Mouse (Mus musculus) G1E-ER4 (cell line): ENCODE results near the gene Akna. TPM values are rescaled to one million over a fixed set of nuclear protein-coding genes. Genes with fewer than 3 reads are reported as not detected.

ENCODE experiments used
- GATA1 ChIP-seq: IDR thresholded peaks from one replicate; pipeline ENCODE4 v1.8.0; 2012; ENCODE audit warnings: low read length, inconsistent platforms
- polyA plus RNA-seq: library from polyadenylated mRNA; stranded (reverse); fragments of >175 nt; gene quantifications from 2 replicates; pipeline ENCODE4 v1.2.3, GENCODE M21; 2012

Akna gene
- polyA plus RNA-seq: not detected in 2 replicates

DNA sequence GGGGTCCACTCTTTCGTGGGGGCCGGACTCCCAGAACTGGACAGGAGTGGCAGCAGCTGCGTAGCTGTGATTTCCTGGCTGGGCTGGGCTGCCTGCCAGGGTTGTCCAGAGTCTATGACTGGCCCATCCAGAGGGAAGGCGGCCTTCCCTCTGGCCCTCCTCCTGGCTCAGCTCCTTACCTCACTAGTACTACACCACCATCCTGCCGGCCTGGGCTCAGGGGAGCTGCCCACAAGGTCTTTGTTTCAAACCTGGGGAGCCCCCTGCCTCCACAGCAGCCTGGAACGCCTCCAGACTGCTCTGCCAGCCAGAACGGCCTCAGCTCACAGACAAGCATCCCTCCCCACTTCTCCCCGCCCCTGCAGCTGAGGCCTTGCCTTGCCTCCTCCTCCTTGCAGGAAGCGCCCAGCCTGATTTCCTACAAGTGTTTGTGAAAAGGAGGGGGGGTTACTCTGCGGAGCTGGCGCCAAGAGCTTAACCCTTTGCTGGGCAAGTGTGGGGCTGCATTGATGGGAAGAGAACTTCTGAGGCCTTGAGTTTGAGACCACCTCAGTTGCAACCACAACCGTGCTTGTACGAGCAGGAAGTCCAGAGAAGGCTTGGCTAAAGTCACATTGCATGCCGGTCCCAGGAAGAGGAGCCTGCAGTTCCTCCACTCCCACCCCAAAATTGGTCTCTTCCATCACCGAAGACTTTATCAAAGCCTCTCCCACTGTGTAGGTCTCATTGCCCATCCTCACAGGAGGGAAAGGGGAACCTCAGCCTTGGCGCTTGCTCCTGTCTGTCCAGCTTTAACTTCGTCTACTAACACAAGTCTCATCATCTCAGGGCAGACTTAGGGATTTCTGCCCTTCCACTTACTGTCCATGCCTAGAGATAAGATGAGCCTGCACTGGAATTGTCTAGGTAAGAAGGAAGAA lies at the start of gene Akna:
Akna (minus strand) TSS at position 315 of the 920 bp plus-strand sequence.
- no peak for TF ChIP-seq GATA1

DNA sequence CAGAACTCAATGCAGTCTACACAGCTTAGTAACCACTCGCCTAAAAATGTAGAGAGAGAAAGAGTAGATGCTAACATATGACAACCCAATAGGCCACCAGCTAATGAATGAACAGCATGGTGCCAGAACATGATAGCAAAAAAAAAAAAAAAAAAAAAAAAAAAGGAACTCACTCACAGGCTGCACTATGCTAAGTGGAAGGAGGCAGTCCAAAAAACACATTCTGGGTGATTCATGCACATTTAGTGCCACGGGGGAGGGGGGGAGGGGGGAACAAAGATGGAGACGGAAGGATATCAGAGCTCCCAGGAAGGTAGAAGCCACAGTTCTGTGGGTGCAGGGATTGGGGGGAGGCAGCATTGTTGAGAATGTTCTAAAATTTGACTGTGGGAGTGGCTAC lies 49.4 kb upstream of the Akna start:
- TF ChIP-seq GATA1: no peak

DNA sequence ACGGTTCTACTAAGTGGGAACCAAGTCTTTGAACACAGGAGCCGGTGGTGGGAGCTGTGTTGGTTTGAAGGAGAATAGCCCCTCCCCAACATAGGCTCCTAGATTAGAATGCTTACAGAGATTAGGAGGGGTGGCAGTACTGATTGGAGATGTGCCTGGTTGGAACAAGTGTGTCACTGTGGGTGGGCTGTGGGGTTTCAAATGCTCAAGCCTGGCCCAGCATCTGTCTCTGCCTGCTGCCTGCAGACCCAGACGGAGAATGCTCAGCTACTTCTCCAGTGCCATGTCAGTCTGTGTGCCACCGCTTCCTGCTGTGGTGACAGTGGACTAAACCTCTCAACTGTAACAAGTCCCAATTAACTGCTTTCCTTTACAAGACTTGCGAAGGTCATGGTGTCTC lies 47.4 kb upstream of the Akna start:
- TF ChIP-seq GATA1: no peak

DNA sequence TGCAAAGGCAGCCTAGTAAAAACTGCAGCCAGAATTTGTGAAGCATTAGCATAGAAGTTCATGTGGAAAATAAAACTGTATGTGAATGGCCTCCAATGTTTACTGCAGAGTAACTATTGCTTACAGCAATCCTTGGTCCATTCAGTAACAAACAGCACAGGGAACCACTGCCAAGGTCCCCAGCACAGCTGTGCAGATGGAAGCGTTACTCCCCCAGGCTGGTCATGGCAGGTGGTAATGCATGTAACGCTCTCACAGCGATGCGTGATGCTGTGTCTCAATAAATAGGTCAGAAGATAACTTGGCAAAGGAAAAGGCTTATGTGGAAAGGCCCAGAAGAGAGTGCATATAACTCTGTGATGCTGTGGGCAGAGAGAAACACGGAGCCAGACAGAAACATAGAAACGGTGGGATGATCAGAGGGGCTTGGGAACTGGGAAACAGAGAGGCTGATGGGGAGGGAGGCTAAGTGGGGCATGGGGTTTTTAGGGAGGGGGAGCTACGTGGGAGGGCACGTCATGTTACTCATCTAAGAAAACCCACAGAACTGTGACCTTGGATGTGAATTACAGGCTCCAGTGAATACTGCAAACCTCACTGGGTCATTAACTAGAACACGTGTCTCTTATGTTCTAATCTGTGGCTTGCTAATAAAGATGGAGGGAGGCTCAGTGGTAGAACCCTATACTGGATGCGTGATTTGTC lies 41.4 kb upstream of the Akna start:
- no peak for TF ChIP-seq GATA1

DNA sequence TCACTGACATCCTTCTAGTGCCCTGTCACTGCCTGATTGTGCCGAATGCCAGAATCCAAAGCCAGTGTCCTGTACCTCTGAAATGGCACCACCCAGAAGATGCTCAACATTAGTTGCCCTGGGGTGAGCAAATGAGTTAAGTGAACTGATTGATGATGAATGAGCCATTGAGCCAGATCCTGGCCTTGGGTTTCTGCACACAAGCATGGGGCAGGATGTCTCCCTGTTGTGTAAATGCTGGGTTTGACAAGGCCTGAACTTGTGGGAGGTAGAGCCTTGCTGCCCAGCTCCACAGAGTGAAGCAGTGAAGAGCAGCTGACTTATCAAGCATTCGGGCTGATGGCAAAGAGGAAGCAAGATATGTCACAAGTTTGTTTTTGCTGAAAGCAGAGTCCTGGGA lies 39.9 kb upstream of the Akna start:
- TF ChIP-seq GATA1: no peak

DNA sequence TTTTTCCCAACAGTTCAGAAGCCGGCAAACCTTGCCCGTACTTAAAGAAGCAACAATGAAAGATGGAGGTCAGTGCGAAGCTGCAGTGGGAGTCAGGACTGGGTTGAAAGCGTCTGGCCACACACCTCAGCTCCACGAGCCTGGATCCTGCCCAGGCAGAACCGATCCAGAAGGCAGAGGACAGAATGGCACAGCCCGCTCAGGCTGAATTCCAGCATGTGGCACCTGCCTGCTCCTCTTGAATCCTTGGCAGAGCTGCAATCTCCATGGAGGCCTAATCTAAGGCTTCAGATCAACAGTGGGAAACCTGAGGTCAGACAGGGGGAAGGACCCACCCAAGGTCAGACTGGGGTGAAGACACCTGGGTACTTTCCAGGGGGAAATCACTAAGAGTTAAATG lies 38.5 kb upstream of the Akna start:
- no peak for TF ChIP-seq GATA1

DNA sequence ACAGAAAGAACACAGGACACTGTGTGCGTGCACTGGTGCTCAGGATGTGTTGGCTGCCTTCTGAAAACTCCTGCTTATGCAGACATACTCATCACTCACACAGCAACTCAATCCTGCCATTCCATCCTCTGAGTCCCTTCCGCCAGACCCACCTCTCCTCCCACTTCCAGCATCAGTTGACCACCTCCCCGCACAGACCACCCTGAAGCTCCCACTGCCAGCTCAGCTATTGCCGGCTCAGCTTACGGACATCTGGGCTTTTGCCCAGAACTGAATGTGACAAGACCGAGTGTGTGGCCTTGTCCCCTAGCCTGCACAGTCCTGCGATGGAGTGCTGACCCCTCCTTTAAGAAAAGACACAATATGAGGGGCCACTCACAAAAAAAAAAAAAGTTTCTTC lies 37.1 kb upstream of the Akna start:
- TF ChIP-seq GATA1: no peak

DNA sequence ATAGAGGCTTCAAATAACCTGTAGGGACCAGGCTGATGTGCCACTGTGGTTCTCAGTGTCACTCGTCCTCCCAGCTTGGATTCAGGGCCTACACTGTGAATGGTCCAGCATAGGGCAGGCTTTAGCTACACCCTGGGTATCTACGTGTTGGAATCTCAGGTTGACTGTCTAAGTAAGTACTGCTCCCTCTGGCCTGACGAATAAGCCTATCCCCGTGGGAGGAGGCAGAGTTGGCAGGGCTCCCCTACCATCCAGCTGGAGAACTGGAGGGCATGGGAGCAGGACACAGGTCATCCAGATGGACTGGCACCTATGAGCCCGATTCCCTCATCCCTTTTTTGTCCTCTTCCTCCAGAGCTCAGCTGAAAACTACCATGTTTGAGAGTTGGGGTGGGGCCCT lies 34.8 kb upstream of the Akna start:
- no peak for TF ChIP-seq GATA1

DNA sequence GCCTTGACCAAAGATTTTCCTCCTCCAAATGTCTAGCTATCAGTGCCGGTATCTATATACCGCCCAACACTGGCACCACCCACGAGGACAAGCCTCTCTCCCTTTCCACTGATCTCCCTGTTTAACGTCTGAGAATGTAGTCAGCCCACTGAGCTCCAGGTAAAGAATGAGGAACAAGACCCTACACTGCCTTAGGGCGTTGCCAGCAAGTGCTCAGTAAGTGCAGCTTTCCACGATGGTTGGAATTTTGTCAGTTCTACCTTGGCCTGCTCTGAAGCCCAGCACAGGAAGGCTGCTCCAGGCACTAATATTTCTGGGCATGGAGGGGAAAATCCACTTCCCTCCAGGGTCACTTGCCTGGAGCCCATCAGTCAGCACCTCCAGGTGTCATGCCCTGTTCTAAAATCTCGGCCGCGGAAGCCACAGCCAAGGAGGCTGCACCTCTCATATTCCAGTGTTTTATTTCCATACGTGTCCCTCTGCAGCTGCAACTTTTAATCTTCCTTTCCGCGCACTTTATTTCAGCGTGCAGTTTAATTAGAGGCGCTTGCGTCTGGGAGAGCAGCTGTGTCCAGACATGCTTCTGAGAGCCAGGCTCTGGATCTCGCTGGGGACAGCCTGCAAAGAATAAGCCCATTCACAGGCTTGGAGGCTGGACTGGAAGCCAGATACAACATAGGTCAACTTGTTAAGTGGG lies 34.1 kb upstream of the Akna start:
- no peak for TF ChIP-seq GATA1

DNA sequence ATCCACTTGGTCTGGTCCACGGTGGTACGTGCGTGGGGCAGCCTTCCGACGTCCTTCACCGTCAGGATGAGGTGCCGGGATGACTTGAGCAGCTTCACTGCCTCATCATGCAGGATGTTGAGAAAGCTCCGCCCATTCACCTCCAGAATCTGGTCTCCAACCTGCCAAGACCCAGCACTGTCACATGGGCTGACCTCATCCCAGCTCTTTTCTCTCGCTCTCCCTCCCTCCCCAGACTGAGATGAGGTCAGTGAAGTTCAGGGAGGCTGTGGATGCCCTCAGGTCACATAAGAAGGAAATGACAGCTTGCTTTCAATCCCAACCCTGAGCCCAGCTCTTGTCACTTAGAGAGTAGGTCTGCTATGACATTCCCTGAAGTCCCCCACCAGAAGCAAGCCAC lies 32.2 kb upstream of the Akna start:
- no peak for TF ChIP-seq GATA1

DNA sequence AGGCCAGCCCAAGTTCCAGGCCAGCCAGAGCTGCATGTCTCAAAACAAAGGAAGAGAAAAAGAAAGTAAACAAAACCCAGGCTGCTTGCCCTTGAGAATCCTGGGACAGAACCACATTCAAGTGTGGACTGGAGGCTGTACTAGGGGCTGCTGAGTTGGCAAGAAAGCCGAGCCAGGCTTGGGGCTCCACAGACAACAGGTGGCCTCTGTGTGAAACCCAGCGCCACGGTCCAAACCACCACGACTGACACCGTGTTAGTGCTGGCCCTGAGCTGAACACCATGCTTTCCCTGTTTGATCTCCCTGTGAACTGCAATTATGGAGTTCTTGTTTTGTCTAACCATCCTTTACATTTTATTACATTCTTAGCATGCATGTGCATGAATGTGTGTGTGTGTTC lies 27.9 kb upstream of the Akna start:
- TF ChIP-seq GATA1: no peak

DNA sequence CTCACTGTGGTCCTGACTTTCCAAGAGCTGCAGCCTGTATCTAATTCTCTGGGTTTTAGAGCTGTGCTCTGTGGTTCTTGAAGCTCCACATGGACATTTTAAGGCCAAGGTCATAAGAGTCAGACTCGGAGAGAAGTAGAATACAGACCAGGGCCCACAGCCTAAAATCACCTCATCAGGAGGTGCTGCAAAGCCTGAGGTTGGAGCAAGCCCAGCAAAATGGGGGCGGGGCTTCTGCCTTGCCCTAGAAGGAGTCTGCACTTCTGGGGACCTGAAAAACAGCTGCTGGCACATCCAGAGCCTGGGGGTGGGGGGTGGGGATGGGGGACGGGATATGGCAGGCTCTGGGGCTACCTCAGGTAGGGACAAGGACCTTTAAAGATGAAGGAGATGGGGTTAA lies 27.2 kb upstream of the Akna start:
- TF ChIP-seq GATA1: no peak

DNA sequence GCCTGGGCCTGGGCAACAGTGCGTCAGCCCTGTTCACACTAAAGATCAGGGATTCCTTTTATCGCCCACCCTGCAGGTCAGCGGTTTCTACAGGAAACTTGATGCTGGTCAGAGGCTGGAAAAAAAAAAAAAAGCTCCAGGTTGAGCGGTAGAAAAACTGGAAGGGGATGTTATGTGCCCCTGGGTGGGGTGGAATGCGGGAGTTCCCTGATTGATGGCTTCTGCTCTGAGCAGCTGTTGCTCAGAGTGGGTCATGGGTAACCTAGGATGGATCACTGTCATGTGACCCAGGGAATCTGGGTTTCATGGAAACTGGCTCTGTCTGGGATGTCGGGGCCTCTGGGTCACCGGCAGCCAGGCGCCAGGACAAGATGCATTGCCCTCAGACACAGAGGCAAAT lies 23.2 kb upstream of the Akna start:
- TF ChIP-seq GATA1: no peak

DNA sequence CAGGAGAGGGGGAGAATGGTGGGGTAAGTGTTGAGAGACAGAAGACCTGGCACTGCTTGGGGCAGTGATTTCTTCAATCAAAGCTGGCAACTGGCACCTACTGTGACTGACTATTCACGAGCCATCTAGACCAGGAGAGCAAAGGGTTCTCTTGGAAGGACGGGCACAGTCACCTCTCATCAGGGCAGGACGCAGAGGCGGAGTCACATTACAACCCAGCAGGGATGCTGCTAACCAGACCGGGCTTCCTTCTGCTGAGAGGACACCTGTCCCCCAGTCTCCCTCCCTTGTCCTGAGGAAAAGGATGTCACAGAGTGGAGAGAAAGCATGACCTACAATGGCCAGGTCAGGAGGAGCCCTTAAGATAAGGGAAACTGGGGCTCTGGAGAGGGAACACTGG lies 20.7 kb upstream of the Akna start:
- TF ChIP-seq GATA1: no peak

DNA sequence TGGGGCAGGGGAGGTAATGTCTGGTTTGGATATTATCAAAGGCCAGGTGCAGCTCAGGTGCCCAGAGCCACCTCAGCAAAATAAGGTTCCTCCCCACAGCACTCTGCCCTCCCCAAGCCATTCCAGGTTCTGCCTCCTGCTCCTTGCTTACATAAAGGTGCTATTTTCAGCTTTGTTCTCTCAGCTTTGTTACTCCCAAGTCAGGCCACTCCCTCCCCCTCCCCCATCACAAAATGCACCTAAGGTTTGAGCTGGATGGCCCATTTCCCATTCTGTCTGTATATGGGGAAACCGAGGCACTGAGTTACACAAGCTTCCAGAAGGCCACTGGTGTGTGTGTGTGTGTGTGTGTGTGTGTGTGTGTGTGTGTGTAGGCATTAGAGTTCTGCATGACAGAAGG lies 20.1 kb upstream of the Akna start:
- no peak for TF ChIP-seq GATA1
